Mouse (Mus musculus) midbrain, embryonic 10.5 days (tissue): Measurements from ENCODE around the gene Pidd1. TPM values are rescaled to one million over a fixed set of nuclear protein-coding genes. Genes with fewer than 3 reads are reported as not detected.

Experiments
- polyA plus RNA-seq: library from polyadenylated mRNA; unstranded; fragments of >200 nt; fragmentation: Nextera tagmentation; extraction: Ambion mirVana; gene quantifications from 2 replicates; pipeline ENCODE4 v1.2.1, GENCODE M21; 2016

Pidd1 gene
- polyA plus RNA-seq, 1 experiment from 2014 or later: 20.9 TPM

Other genes with a start within 250 kb of the Pidd1 start
- gene Lrrc56, start 249.9 kb downstream of the Pidd1 start, polyA plus RNA-seq: 14.4 and 14.6 TPM in 2 replicates
- 3.8 and 5.1 TPM in 2 replicates for gene Lmntd2, start 229.9 kb downstream of the Pidd1 start, polyA plus RNA-seq
- 55.6 and 57.2 TPM in 2 replicates for gene Rassf7, start 228.2 kb downstream of the Pidd1 start, polyA plus RNA-seq
- 114 and 125 TPM in 2 replicates for gene Phrf1, start 215.2 kb downstream of the Pidd1 start, polyA plus RNA-seq
- 0.58 and 1.4 TPM in 2 replicates for gene Irf7, start 177.5 kb downstream of the Pidd1 start, polyA plus RNA-seq
- gene Cdhr5, start 167.2 kb downstream of the Pidd1 start, polyA plus RNA-seq: not detected in 2 replicates
- gene Sct, start 164.9 kb downstream of the Pidd1 start, polyA plus RNA-seq: 0.79 and 2.4 TPM in 2 replicates
- 0.32 and 0.62 TPM in 2 replicates for gene Drd4, start 152.0 kb downstream of the Pidd1 start, polyA plus RNA-seq
- gene Deaf1, start 116.3 kb downstream of the Pidd1 start, polyA plus RNA-seq: 57.4 and 67.2 TPM in 2 replicates
- 52.2 and 58.1 TPM in 2 replicates for gene Tmem80, start 116.3 kb downstream of the Pidd1 start, polyA plus RNA-seq
- 3.4 and 3.8 TPM in 2 replicates for gene Eps8l2, start 105.1 kb downstream of the Pidd1 start, polyA plus RNA-seq
- 339 and 342 TPM in 2 replicates for gene Taldo1, start 51.8 kb downstream of the Pidd1 start, polyA plus RNA-seq
- 45.1 and 47.0 TPM in 2 replicates for gene Gatd1, start 29.9 kb downstream of the Pidd1 start, polyA plus RNA-seq
- gene Cend1, start 14.5 kb downstream of the Pidd1 start, polyA plus RNA-seq: 8.9 and 15.1 TPM in 2 replicates
- gene Slc25a22, start 6.1 kb downstream of the Pidd1 start, polyA plus RNA-seq: 43.7 and 48.4 TPM in 2 replicates
- gene Rplp2, start 3.3 kb upstream of the Pidd1 start, polyA plus RNA-seq: 905 and 1,135 TPM in 2 replicates
- 15.2 and 17.5 TPM in 2 replicates for gene Pnpla2, start 11.2 kb upstream of the Pidd1 start, polyA plus RNA-seq
- 4.1 and 6.9 TPM in 2 replicates for gene Cracr2b, start 17.1 kb upstream of the Pidd1 start, polyA plus RNA-seq
- gene Cd151, start 23.4 kb upstream of the Pidd1 start, polyA plus RNA-seq: 17.3 and 17.6 TPM in 2 replicates
- gene Polr2l, start 31.1 kb upstream of the Pidd1 start, polyA plus RNA-seq: 82.1 and 85.0 TPM in 2 replicates
- gene Tspan4, start 31.2 kb upstream of the Pidd1 start, polyA plus RNA-seq: 33.3 and 38.7 TPM in 2 replicates
- gene Chid1, start 95.8 kb upstream of the Pidd1 start, polyA plus RNA-seq: 25.0 and 29.4 TPM in 2 replicates
- gene Ap2a2, start 118.1 kb upstream of the Pidd1 start, polyA plus RNA-seq: 104 and 112 TPM in 2 replicates
- 0.14 and 0.20 TPM in 2 replicates for gene Muc6, start 211.3 kb upstream of the Pidd1 start, polyA plus RNA-seq
- gene Muc2, start 246.3 kb upstream of the Pidd1 start, polyA plus RNA-seq: 0.21 TPM in 2 replicates